Mouse (Mus musculus): ENCODE measurements at regions not wholly inside any gene's neighbourhood (a gene's known extent, or its start where the extent isn't known, plus 50 kb on each side); places are given as distances from the start of the nearest gene placed in this dataset.

GRCm38 (mm10) chr5:102334442-102335197 lies 146.6 kb upstream of the Arhgap24 start:
- TF ChIP-seq CHD2 (IDR thresholded peaks at IDR 0.05; ENCODE audit: low read depth, low read length), result no peak
- TF ChIP-seq ZC3H11A (IDR thresholded peaks at IDR 0.05; ENCODE audit: borderline replicate concordance, low read depth, low read length), result no peak
- TF ChIP-seq ZNF384 (IDR thresholded peaks at IDR 0.05; ENCODE audit: low read depth, low read length), result no peak
- no peak for TF ChIP-seq MAFK (IDR thresholded peaks at IDR 0.05; ENCODE audit: insufficient read depth, low read depth, low read length)
